Mouse (Mus musculus): ENCODE measurements around the gene Slc25a22.

- TF ChIP-seq FLI1 (IDR thresholded peaks at IDR 0.05; ENCODE audit: low read length) (no peak), GATA1 (IDR thresholded peaks at IDR 0.05; ENCODE audit: borderline replicate concordance, low read length) (no peak)
Observed at GRCm38 (mm10) chr7:141467230-141468030, 29.7 kb upstream of the Slc25a22 start, which contains the start of gene Cd151.

Measured in megakaryocyte, embryonic 14.5 days (primary cell).